Mouse (Mus musculus): ENCODE results near the gene Wsb1.
"Not testable (repeated sequence)": the region's sequence is repeated elsewhere in the genome, so short reads cannot be mapped to it uniquely, and the experiment has no call there.

Gene Wsb1

GRCm38 (mm10) chr11:79260126-79260525 lies 5.7 kb upstream of the Wsb1 start:
- DNase-seq: not testable (repeated sequence)

- DNase-seq: no peak
These were observed 4.3 kb upstream of the Wsb1 start for GRCm38 (mm10) chr11:79258738-79259137.

GRCm38 (mm10) chr11:79253542-79254390 lies 705 bp downstream of the Wsb1 start:
- DNase-seq: peak; percentile 19 to 32

GRCm38 (mm10) chr11:79252881-79253541 lies 1.5 kb downstream of the Wsb1 start:
- DNase-seq: no peak

- no peak for DNase-seq
These were observed 15.4 kb downstream of the Wsb1 start for GRCm38 (mm10) chr11:79239024-79239423.

GRCm38 (mm10) chr11:79238398-79238752 lies 16.1 kb downstream of the Wsb1 start:
- DNase-seq: peak in 1 of 2 experiments; percentile 32

- no peak for DNase-seq
These were observed 16.6 kb downstream of the Wsb1 start for GRCm38 (mm10) chr11:79237644-79238397.

- no peak for DNase-seq
These were observed 24.3 kb downstream of the Wsb1 start for GRCm38 (mm10) chr11:79230251-79230570.

GRCm38 (mm10) chr11:79229561-79230250 lies 24.8 kb downstream of the Wsb1 start:
- DNase-seq: peak; percentile 90 to 93

- peak; percentile 13 to 38 for DNase-seq
These were observed 25.4 kb downstream of the Wsb1 start for GRCm38 (mm10) chr11:79229057-79229504.

- peak in 1 of 2 experiments; percentile 44 for DNase-seq
These were observed 26.4 kb downstream of the Wsb1 start for GRCm38 (mm10) chr11:79228089-79228488.

GRCm38 (mm10) chr11:79225371-79226155 lies 28.9 kb downstream of the Wsb1 start:
- DNase-seq: no peak

GRCm38 (mm10) chr11:79224562-79225280 lies 29.8 kb downstream of the Wsb1 start:
- peak; percentile 93 to 94 for DNase-seq

GRCm38 (mm10) chr11:79223420-79223819 lies 31.1 kb downstream of the Wsb1 start:
- DNase-seq: peak; percentile 26 to 33

- DNase-seq: no peak
These were observed 31.8 kb downstream of the Wsb1 start for GRCm38 (mm10) chr11:79222661-79223060.

- no peak for DNase-seq
These were observed 32.8 kb downstream of the Wsb1 start for GRCm38 (mm10) chr11:79221641-79222040.

GRCm38 (mm10) chr11:79218936-79219626 lies 35.4 kb downstream of the Wsb1 start:
- DNase-seq: no peak

- no peak for DNase-seq
These were observed 36.4 kb downstream of the Wsb1 start for GRCm38 (mm10) chr11:79218061-79218460.

GRCm38 (mm10) chr11:79217133-79217532 lies 37.3 kb downstream of the Wsb1 start:
- DNase-seq: no peak

GRCm38 (mm10) chr11:79215539-79215938 lies 38.9 kb downstream of the Wsb1 start:
- DNase-seq: no peak

- peak; percentile 96 to 98 for DNase-seq
These were observed 40.5 kb downstream of the Wsb1 start for GRCm38 (mm10) chr11:79214015-79214418.
